ENCODE assay signal across 10 mouse cellular contexts in the genomic region with DNA sequence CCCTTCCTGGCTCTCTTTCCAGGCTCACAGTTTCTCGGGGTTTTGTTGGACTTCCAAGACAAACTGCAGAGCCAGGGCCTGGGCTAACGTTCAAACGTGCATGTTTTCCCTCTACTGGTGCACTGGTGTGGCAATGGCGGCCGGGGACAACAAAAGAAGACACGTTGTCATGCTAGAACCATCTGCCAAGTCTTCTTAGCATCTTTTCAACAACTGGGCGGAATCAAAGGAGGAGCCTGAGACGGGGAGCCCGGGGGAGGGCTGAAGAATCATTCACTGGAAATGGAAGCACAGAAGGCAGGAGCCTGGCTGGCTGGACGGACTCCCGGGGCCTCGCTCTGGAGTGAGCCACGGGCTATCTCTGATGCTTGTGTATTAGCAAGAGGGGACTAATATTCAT. TPM values are rescaled to one million over a fixed set of nuclear protein-coding genes. Genes with fewer than 3 reads are reported as not detected.
DNase-seq lines count a peak whose midpoint lies in the region; ATAC-seq lines count a peak whose summit lies in the region.
"Had no signal": no experiment of that assay in that cellular context is flagged by ENCODE, and none has a peak within 500 bp of the region (broad histone marks: within the 10 kb centered on the region; RNA-seq: fewer than 3 reads in every experiment).

No protein-coding gene starts in this region.

- no peaks in the 10 kb centered on the region for H3K27me3 ChIP-seq in hindbrain, embryonic 14.5 days (ENCODE audit: control insufficient read depth, insufficient read depth, low read length)
- H3K27me3 ChIP-seq in neural tube, embryonic 13.5 days: no peaks in the 10 kb centered on the region
- H3K27me3 ChIP-seq: heart, embryonic 15.5 days had no signal

- H3K9me3 ChIP-seq in hindbrain, embryonic 14.5 days (ENCODE audit: control insufficient read depth, low read length): no peaks in the 10 kb centered on the region
- H3K9me3 ChIP-seq in neural tube, embryonic 13.5 days: no peaks in the 10 kb centered on the region
- H3K9me3 ChIP-seq: heart, embryonic 15.5 days had no signal

- no peaks in the 10 kb centered on the region for H3K4me1 ChIP-seq in hindbrain, embryonic 14.5 days (replicated peaks; ENCODE audit: control insufficient read depth, insufficient read depth, low read length)
- H3K4me1 ChIP-seq in neural tube, embryonic 13.5 days (replicated peaks): peaks cover 11% of the 10 kb centered on the region
- H3K4me1 ChIP-seq: heart, embryonic 15.5 days had no signal

- H3K4me3 ChIP-seq in hindbrain, embryonic 14.5 days (replicated peaks; ENCODE audit: low read length): no peak overlapping the region
- no peak overlapping the region for H3K4me3 ChIP-seq in neural tube, embryonic 13.5 days
- H3K4me3 ChIP-seq: heart, embryonic 15.5 days had no signal

- 0 out of 2 replicates have a peak overlapping the region, but pooled peaks have one; percentile 8 for H3K27ac ChIP-seq in hindbrain, embryonic 14.5 days
- peak overlapping the region; percentile 59 for H3K27ac ChIP-seq in neural tube, embryonic 13.5 days (replicated peaks)
- H3K27ac ChIP-seq: heart, embryonic 15.5 days had no signal

- peak; percentile 43; the same call in 1 of the 2 replicates for ATAC-seq in hindbrain, embryonic 14.5 days (ENCODE audit: low FRiP score)
- ATAC-seq in neural tube, embryonic 13.5 days (ENCODE audit: low read depth): peak; percentile 40; the same call in 1 of the 2 replicates

- H3K9ac ChIP-seq in hindbrain, embryonic 14.5 days: no peak overlapping the region
- H3K9ac ChIP-seq in neural tube, embryonic 13.5 days: no peak overlapping the region
- H3K9ac ChIP-seq: heart, embryonic 15.5 days had no signal

- peak; percentile 44 for DNase-seq in layer of hippocampus, adult 11-12 months (ENCODE audit: low spot score)
- no peak for DNase-seq in layer of hippocampus, postnatal 25 days (ENCODE audit: extremely low spot score in 1 of 2, low spot score in 1 of 2)
- DNase-seq in cerebellum, postnatal 14 days: peak; percentile 44 to 51
- DNase-seq in hindbrain, embryonic 14.5 days (ENCODE audit: low spot score): no peak
- DNase-seq in urinary bladder, postnatal 14 days (ENCODE audit: low spot score): no peak
- no peak for DNase-seq in kidney, adult 8-10 months
- DNase-seq in kidney, postnatal 25 days: no peak
- DNase-seq: liver had no signal

- peaks cover 70% of the 10 kb centered on the region for H3K36me3 ChIP-seq in hindbrain, embryonic 14.5 days (replicated peaks; ENCODE audit: control insufficient read depth, insufficient read depth)
- peaks cover 93% of the 10 kb centered on the region for H3K36me3 ChIP-seq in neural tube, embryonic 13.5 days

- 20% methylated on average over 13 of the region's 13 CpGs for WGBS in hindbrain, embryonic 14.5 days
- 41% methylated on average over 13 of the region's 13 CpGs for WGBS in neural tube, embryonic 13.5 days

- no peak overlapping the region for H3K4me2 ChIP-seq in hindbrain, embryonic 14.5 days (replicated peaks)
- no peak overlapping the region for H3K4me2 ChIP-seq in neural tube, embryonic 13.5 days
- H3K4me2 ChIP-seq: heart, embryonic 15.5 days had no signal

RNA-seq across cellular contexts. Expression of gene Atp9a, which starts 39.9 kb away (rescaled TPM):
- total RNA-seq in layer of hippocampus, postnatal 25 days (2021): 100 to 1,000 TPM; 356 to 393 TPM
- 77.1 and 82.0 TPM in 2 replicates for polyA plus RNA-seq in hindbrain, embryonic 14.5 days (2014; fragmentation: Nextera tagmentation; extraction: Ambion mirVana)
- polyA plus RNA-seq in neural tube, embryonic 13.5 days (2015; fragmentation: Nextera tagmentation; extraction: Ambion mirVana): 58.9 and 72.6 TPM in 2 replicates

Comparison
In these comparisons a context has a peak if more than half of its experiments do, and no peak if none do; other contexts are left out.
1. DNase-seq: peak in layer of hippocampus, adult 11-12 months (single experiment) and cerebellum, postnatal 14 days (2 of 2); none in layer of hippocampus, postnatal 25 days (0 of 2), hindbrain, embryonic 14.5 days (single experiment), urinary bladder, postnatal 14 days (single experiment), kidney, adult 8-10 months (0 of 2) and kidney, postnatal 25 days (0 of 2).